1 mouse cellular context compared by ENCODE assay signal in the genomic region with DNA sequence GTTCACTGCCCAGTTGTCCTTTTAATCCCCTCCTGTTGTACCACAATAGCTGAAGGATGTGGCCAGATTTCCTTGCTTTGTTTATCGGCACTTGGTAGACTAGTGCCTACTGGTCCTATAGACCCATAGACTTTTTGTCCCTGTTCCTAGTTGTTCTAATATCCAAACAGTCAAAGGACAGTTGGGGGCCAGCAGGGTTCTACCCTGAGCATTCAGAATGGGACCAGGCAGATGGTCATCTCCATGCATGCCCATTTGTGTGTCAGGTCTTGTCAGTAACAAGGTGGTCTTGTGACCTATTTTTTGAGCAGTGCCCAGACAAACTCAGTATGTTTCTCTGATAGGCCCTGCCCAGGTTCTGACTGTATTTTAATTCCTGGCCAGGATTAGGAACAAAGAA.
TF ChIP-seq lines count a peak whose summit lies in the region.

No protein-coding gene starts in this region.

TF ChIP-seq in MEL, 35 proteins besides CTCF, POLR2A, EP300 and RAD21:
- TF ChIP-seq CHD2 (IDR thresholded peaks at IDR 0.05; ENCODE audit: low read length), result no peak
- no peak for TF ChIP-seq MYB (IDR thresholded peaks at IDR 0.05; ENCODE audit: low read depth, low read length)
- TF ChIP-seq ZNF384 (IDR thresholded peaks at IDR 0.05; ENCODE audit: low read depth, low read length), result no peak
- TF ChIP-seq RCOR1 (IDR thresholded peaks at IDR 0.05; ENCODE audit: low read depth, low read length), result no peak
